Mouse (Mus musculus): Measurements from ENCODE around the gene Rhobtb3. TPM values are rescaled to one million over a fixed set of nuclear protein-coding genes. Genes with fewer than 3 reads are reported as not detected.
"Not testable (repeated sequence)": the region's sequence is repeated elsewhere in the genome, so short reads cannot be mapped to it uniquely, and the experiment has no call there.

Gene Rhobtb3
- polyA plus RNA-seq, 1 experiment from 2014 or later, result 21.0 TPM

DNA sequence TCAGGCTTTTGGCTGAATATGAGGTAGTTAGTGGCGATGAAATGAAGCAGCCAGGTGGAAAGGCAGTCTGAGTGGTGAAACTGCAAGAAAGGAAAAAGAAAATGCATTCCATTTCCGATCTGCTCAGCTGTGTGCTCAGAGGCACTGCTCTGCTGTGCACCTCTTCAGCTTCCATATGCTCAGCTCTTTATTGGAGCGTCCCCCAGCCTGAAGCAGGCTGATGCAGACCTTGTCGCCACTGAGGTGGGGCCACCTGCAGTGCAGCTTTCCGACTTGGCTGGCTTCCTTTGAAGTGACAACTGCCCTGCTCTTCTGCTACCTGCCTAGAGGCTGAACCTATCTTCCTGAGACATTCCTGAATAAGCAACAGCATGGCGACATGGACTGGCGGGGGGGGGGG is 67.5 kb downstream of the Rhobtb3 start:
- H3K36me3 ChIP-seq; H3K4me1 ChIP-seq (replicated peaks); H3K4me2 ChIP-seq; ATAC-seq (ENCODE audit: low FRiP score, low read depth); H3K4me3 ChIP-seq; H3K27ac ChIP-seq (replicated peaks); H3K9ac ChIP-seq; H3K9me3 ChIP-seq; H3K27me3 ChIP-seq: not testable (repeated sequence)
- WGBS, result 77% methylated on average over 7 of the region's 7 CpGs

DNA sequence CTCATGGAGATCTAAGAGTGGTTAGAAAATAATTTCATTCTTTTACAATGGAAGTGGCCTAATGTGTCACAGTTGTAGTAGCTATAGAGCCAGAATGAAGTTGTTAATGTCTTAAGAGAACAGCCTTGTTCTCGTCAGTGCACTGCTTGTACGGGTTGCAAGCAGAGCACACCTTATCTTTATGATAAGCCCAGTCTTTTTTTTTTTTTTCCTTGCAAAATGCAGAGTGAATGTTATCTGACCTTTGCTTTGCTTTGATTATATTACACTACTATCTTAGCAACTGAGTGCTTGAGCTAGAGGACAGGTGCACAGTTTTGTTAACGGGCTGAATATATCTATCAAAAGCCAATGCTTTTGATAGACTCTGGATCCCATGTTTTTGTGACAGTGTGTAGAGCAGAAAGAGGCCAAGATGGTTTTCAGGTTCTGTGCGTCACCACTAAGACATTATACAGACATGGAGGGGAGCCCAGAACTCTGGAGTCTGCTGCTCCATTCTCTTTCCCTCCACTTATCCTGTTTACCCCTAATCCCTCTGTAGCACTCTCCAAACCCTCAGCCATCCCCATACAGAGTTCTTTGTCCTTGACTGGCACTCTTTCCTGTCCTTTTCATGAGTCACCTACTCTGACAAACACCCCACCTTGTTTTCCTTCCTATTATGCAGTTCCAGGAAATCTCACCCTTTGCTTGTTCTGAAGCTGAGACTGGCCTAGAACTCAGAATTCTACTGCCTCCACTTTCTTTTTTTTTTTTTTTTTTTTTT is 68.9 kb downstream of the Rhobtb3 start:
- no peak for ATAC-seq (ENCODE audit: low FRiP score, low read depth)
- Histone ChIP-seq H3K4me1 (replicated peaks) (no peaks in the 10 kb centered on the region), H3K9me3 (no peaks in the 10 kb centered on the region), H3K4me3 (no peak overlapping the region), H3K4me2 (no peak overlapping the region), H3K9ac (no peak overlapping the region), H3K36me3 (peaks cover 7% of the 10 kb centered on the region; the same call in 1 of the 2 replicates), H3K27me3 (no peaks in the 10 kb centered on the region), H3K27ac (replicated peaks) (no peak overlapping the region)
- 93% methylated on average over 4 of the region's 4 CpGs for WGBS

DNA sequence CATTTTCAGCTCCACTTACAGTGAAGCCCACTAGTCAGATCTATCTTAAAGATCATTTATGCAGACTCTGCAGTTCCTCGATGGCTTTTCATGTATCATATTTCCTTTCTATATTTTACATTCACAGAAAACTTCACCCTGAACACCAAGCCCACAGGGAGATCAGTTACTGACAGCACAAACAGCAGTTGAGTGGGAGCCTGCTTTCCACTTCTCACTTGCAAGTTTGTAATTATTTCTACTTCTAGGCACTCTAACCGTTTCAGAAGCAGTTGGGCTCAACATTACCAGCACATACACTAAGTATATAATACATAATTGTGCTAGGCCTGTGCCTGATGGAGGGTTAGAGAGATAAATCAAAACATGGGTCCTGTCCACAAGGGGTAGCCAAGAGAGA is 75.8 kb downstream of the Rhobtb3 start:
- no peak for ATAC-seq (ENCODE audit: low FRiP score, low read depth)
- Histone ChIP-seq H3K4me1 (replicated peaks) (no peaks in the 10 kb centered on the region), H3K27ac (replicated peaks) (no peak overlapping the region), H3K9me3 (no peaks in the 10 kb centered on the region), H3K9ac (no peak overlapping the region), H3K4me2 (no peak overlapping the region), H3K27me3 (no peaks in the 10 kb centered on the region), H3K36me3 (peaks cover 15% of the 10 kb centered on the region; the same call in 1 of the 2 replicates), H3K4me3 (no peak overlapping the region)
- 92% methylated on average over 2 of the region's 2 CpGs for WGBS

DNA sequence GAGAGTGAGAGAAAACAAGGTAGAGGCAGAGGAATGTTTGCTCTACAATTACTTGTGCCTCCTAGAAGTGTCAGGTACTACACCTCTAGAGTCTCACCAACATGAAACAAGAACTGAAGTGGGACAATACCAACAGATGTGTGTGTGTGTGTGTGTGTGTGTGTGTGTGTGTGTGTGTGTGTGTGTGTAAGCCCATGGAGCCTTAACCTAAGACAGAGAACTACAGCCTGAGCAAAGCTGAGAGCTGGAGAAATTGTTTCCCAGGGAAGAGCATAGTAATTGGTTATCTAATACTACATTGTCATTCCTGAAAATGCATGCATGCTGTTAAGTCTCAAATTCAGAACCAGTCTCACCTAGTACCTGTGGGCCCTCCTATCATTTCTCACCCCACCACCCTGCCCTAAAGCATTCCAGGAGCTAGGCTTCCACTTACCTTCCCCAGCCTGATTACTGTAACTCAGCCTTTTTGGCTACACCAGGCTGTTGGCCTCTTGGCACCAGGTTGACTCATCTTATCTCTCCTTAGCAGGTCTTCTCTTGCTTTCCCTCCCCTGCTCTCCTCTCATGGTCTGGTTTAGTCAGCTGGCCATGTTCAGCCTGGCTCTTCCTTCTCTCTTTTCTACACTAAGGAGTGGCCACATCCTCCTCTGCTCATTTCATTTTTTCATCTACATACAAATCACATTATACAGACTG is 78.1 kb downstream of the Rhobtb3 start:
- no peak overlapping the region for H3K4me3 ChIP-seq
- no peak overlapping the region for H3K4me2 ChIP-seq
- no peaks in the 10 kb centered on the region for H3K4me1 ChIP-seq (replicated peaks)
- H3K27me3 ChIP-seq, result no peaks in the 10 kb centered on the region
- no peak overlapping the region for H3K27ac ChIP-seq (replicated peaks)
- ATAC-seq (ENCODE audit: low FRiP score, low read depth), result no peak
- H3K36me3 ChIP-seq, result peaks cover 8% of the 10 kb centered on the region; the same call in 1 of the 2 replicates
- no peaks in the 10 kb centered on the region for H3K9me3 ChIP-seq
- H3K9ac ChIP-seq, result no peak overlapping the region

- Histone ChIP-seq H3K4me3 (no peak overlapping the region), H3K9me3 (no peaks in the 10 kb centered on the region), H3K4me2 (no peak overlapping the region), H3K27ac (replicated peaks) (no peak overlapping the region), H3K9ac (no peak overlapping the region), H3K27me3 (no peaks in the 10 kb centered on the region), H3K36me3 (no peaks in the 10 kb centered on the region), H3K4me1 (replicated peaks) (no peaks in the 10 kb centered on the region)
- WGBS, result 68% methylated on average over 1 of the region's 1 CpGs
- ATAC-seq (ENCODE audit: low FRiP score, low read depth), result no peak
Observed at GRCm38 (mm10) chr13:75859264-75859844, 84.4 kb downstream of the Rhobtb3 start.

- Histone ChIP-seq H3K27ac (replicated peaks) (no peak overlapping the region), H3K9ac (no peak overlapping the region), H3K4me1 (replicated peaks) (0 out of 2 replicates have a peak, but pooled peaks cover 3% of the 10 kb centered on the region), H3K4me3 (no peak overlapping the region), H3K9me3 (no peaks in the 10 kb centered on the region), H3K4me2 (no peak overlapping the region), H3K36me3 (peaks cover 3% of the 10 kb centered on the region; the same call in 1 of the 2 replicates), H3K27me3 (no peaks in the 10 kb centered on the region)
- no peak for ATAC-seq (ENCODE audit: low FRiP score, low read depth)
- 88% methylated on average over 3 of the region's 3 CpGs for WGBS
Observed at GRCm38 (mm10) chr13:75853118-75853517, 90.6 kb downstream of the Rhobtb3 start.

DNA sequence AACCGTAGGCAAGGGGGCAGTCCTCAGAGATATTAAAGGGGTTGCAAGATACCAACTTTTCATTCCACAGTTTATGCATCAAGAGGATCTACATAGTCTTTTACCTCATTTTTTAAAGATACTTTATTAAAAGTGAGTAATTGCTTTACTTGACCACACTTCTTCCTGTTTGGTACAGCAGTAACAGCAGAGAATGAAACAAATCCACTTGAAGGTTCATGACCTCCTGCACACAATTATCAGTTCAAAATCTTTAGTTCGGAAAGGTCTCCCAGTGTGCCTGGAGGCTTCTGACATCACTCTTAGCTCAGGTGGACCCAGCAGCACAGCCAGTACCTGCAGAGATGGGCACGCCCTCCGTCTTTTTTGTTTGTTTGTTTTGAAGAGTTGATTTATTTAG is 91.7 kb downstream of the Rhobtb3 start:
- no peaks in the 10 kb centered on the region for H3K27me3 ChIP-seq

GRCm38 (mm10) chr13:75847027-75847426 is 96.7 kb downstream of the Rhobtb3 start:
- no peak overlapping the region for H3K9ac ChIP-seq
- H3K4me2 ChIP-seq, result no peak overlapping the region
- 87% methylated on average over 6 of the region's 6 CpGs for WGBS
- peaks cover 10% of the 10 kb centered on the region for H3K36me3 ChIP-seq
- H3K27me3 ChIP-seq, result no peaks in the 10 kb centered on the region
- H3K4me3 ChIP-seq, result no peak overlapping the region
- H3K27ac ChIP-seq (replicated peaks), result no peak overlapping the region
- no peak for ATAC-seq (ENCODE audit: low FRiP score, low read depth)
- no peaks in the 10 kb centered on the region for H3K9me3 ChIP-seq
- peaks cover 12% of the 10 kb centered on the region for H3K4me1 ChIP-seq (replicated peaks)

More for the DNA sequence above, 91.7 kb downstream of the Rhobtb3 start:
- Histone ChIP-seq H3K4me3 (no peak overlapping the region), H3K9ac (no peak overlapping the region), H3K4me1 (replicated peaks) (0 out of 2 replicates have a peak, but pooled peaks cover 3% of the 10 kb centered on the region), H3K36me3 (peaks cover 10% of the 10 kb centered on the region), H3K4me2 (no peak overlapping the region), H3K27ac (replicated peaks) (no peak overlapping the region), H3K9me3 (no peaks in the 10 kb centered on the region)
- no peak for ATAC-seq (ENCODE audit: low FRiP score, low read depth)
- WGBS, result 94% methylated on average over 4 of the region's 4 CpGs

DNA sequence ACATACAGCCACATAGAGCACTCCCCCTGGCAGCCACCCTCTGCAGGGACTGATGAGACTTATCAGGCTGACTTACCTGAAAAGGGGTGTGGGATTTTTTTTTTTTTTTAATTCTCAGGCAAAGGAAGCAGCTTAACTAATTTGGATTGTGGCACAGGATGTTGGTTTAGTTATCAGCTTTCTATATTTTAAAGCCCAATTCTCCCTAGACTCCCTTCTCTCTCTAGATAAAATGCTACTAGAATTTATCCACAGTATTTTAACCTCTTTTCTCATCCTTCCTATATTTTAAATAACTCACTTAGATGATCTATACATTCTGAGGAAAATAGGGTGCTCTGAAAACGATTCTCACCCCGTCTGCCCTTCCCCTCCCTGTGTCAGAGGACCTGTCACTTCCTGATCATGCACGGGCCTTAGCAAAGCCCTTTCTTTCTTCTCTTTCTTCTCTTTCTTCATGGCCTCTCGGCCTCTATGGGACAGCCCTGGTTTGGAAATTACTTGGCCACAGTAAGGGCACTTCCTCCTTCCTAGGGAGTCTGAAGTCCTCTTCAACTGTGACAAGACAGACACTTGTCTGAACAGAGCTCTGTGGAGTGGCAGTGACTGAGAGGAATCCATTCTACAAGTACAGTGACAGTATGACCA is 98.1 kb downstream of the Rhobtb3 start:
- H3K9ac ChIP-seq, result no peak overlapping the region
- no peaks in the 10 kb centered on the region for H3K27me3 ChIP-seq
- ATAC-seq (ENCODE audit: low FRiP score, low read depth), result no peak
- WGBS, result 47% methylated on average over 4 of the region's 4 CpGs
- no peak overlapping the region for H3K4me2 ChIP-seq
- peaks cover 26% of the 10 kb centered on the region for H3K4me1 ChIP-seq (replicated peaks)
- H3K36me3 ChIP-seq, result peaks cover 10% of the 10 kb centered on the region
- no peaks in the 10 kb centered on the region for H3K9me3 ChIP-seq
- H3K4me3 ChIP-seq, result no peak overlapping the region
- H3K27ac ChIP-seq (replicated peaks), result no peak overlapping the region

DNA sequence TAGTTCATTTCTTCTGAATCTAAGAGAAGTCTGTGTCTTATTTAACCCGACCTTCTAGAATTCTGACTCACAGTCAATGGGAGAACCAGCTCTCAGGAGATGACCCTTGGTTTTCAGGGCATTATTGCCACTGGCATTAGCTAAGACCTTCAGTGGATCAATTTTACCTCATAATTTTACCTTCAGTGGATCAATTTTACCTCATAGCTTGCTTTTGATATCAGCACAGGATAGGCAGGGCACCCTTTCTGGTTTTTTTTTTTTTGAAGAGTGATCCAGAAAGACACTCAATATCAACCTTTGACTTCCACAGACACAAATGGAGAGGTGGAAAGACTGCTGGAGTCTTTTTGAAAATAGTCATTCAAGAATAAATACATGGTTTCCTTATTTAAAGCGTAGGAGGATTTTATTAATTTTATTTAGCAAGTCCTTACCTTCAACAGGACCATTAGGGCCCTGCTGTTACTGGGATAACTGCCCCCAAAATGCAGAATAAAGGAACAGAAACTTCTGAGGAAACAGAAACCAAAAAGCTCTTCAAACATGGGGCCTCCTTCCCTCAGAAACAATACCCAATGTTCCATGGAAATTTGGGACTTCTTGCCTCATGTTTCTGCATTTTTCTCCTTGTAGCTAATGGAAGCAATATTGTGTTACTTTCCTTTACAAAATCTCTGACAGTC is 98.7 kb downstream of the Rhobtb3 start:
- Histone ChIP-seq H3K36me3 (peaks cover 10% of the 10 kb centered on the region), H3K27ac (replicated peaks) (no peak overlapping the region), H3K4me3 (no peak overlapping the region), H3K4me2 (no peak overlapping the region), H3K27me3 (no peaks in the 10 kb centered on the region), H3K9ac (no peak overlapping the region), H3K4me1 (replicated peaks) (peaks cover 27% of the 10 kb centered on the region), H3K9me3 (no peaks in the 10 kb centered on the region)
- no peak for ATAC-seq (ENCODE audit: low FRiP score, low read depth)
- WGBS, result 95% methylated on average over 2 of the region's 2 CpGs

DNA sequence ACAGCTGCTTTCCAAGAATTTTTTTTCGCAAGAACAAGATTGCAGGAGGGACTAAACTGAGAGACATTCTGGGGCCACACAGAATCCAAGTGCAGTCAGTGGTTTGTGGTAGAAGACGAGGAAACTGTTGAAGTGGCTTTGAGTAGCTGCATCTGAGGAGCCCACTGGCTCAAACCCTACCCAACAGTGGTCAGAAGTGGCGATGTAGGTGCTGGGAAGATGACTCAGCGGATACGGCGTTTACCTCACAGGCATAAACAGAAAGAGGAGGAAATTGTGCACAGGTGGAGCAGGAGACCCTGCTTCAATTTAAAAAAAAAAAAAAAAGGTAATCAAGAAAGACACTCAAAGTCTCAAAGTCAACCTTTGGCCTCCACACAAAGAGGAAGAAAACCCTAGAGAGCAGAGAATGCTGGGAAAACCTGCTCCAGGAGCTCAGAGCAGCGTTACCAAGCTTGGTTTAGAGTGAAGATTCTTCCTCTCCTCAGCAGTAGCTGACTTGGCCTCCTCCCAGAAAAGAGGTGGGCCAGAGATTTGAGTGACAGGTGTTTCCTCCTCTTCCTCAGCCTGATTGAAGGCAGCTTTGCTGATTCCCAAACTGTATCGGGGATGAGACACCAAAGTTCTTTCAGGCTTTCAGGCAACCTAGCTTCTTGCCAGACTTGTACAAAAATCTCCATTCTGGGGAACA is 99.6 kb downstream of the Rhobtb3 start:
- WGBS, result 89% methylated on average over 8 of the region's 8 CpGs
- peaks cover 31% of the 10 kb centered on the region for H3K4me1 ChIP-seq (replicated peaks)
- no peak overlapping the region for H3K4me2 ChIP-seq
- H3K27me3 ChIP-seq, result no peaks in the 10 kb centered on the region
- H3K36me3 ChIP-seq, result peaks cover 10% of the 10 kb centered on the region
- no peak overlapping the region for H3K27ac ChIP-seq (replicated peaks)
- H3K9me3 ChIP-seq, result no peaks in the 10 kb centered on the region
- H3K4me3 ChIP-seq, result no peak overlapping the region
- no peak overlapping the region for H3K9ac ChIP-seq
- ATAC-seq (ENCODE audit: low FRiP score, low read depth), result no peak
